Mouse (Mus musculus) heart, postnatal 0 days (tissue): Measurements from ENCODE around the gene Olfm3.

Experiments used
- CTCF ChIP-seq: IDR thresholded peaks from 2 replicates; pipeline ENCODE4 v1.5.1; 2016; ENCODE audit warnings: antibody characterized with exemption, control low read depth, low read depth
- EP300 ChIP-seq: IDR thresholded peaks from 2 replicates; pipeline ENCODE4 v1.6.1; 2016; ENCODE audit warnings: antibody characterized with exemption, low read depth

DNA sequence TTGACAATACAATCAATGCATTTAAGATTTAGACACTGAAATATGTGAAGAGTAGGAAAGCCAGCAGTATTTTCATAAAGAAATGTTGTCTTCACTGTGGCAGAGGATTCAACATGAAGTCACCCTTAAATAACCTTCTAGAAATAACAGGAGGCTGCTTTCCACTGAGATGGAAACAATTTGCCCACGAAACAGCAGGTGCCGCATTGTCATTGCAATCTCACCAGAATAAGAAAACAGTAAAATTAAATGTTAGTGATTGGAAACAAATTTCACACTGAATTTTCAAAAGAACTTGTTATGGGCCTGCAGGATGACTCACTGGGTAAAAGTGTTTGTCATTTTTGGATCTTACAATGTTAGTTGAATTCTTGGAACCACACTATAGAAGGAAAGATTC is 29.0 kb downstream of the Olfm3 start:
- TF ChIP-seq CTCF = no peak
- no peak for TF ChIP-seq EP300
